ENCODE assay signal across 11 mouse cellular contexts in genomic region chr4:89169739-89170138, GRCm38 (mm10).
"Had no signal": no experiment of that assay in that cellular context is flagged by ENCODE, and none has a peak within 500 bp of the region (broad histone marks: within the 10 kb centered on the region; RNA-seq: fewer than 3 reads in every experiment).

No protein-coding gene starts in this region.

- ATAC-seq: midbrain, embryonic 13.5 days had no signal

- DNase-seq: kidney, postnatal 36 days; layer of hippocampus, adult 9-11 months; layer of hippocampus, postnatal 36 days; lung, adult 18-20 months; right cerebral cortex, postnatal 4 days; spleen, adult 18-20 months; thymus, adult 18-20 months; thymus, postnatal 14 days had no signal

- H3K27me3 ChIP-seq: limb, embryonic 13.5 days; midbrain, embryonic 13.5 days; neural tube, embryonic 15.5 days had no signal

- H3K4me3 ChIP-seq: limb, embryonic 13.5 days; midbrain, embryonic 13.5 days; neural tube, embryonic 15.5 days had no signal
